Mouse (Mus musculus) thymus, postnatal 0 days (tissue): ENCODE results near the gene Fermt3. TPM values are rescaled to one million over a fixed set of nuclear protein-coding genes. Genes with fewer than 3 reads are reported as not detected.
"Not testable (repeated sequence)": the region's sequence is repeated elsewhere in the genome, so short reads cannot be mapped to it uniquely, and the experiment has no call there.

Source experiments
- DNase-seq: peaks from one replicate; pipeline ENCODE4 v3.0.0-alpha.2; 2015; ENCODE audit warnings: low spot score
- polyA plus RNA-seq: library from polyadenylated mRNA; unstranded; fragments of >200 nt; fragmentation: Nextera tagmentation; extraction: Ambion mirVana; gene quantifications from 2 replicates; pipeline ENCODE4 v1.2.1, GENCODE M21; 2015

Gene Fermt3
- 217 and 226 TPM in 2 replicates for polyA plus RNA-seq

DNA sequence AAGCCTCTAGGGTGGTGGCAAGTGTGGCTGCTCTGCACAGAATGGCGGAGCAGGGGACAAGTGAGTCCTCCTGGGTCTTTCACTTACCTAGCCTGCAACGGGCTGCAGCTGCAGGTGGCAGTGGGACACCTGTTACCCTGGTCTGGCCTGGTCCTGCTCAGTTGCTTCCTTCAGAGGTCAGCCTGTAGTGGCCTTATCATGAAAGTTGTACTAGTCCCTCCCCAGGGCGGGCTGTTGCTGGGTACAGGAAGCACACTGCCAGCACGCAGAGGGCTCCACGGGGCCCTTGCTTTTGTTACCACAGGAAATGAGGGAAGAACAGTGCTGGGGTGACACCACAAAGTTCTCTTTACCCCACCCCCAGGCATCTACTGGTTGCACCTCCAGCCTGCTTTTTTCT, at the start of gene Fermt3:
Gene Fermt3 (minus strand): TSS at position 279 of the 400 bp plus-strand sequence.
- DNase-seq, result peak; percentile 91

DNA sequence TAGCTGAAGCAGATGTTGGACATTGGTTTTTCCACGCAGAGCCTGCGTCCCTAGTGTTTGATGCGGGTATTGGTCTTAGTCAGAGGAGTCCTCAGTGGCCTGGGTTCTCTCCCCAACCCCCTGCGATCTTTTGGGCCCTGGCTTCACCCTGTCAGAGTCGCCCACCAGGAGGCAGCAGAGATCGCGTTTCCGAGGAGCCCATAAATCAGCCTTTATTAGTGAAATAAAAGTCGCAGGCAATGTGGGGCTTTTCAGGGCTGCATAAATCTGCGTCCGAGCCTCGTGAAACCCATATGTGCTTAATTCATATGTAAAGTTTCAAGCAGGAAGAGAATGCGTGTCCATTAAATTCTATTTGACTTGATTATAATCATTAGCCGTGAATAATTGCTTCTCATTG, 48.9 kb upstream of the Fermt3 start:
- DNase-seq, result peak; percentile 73

DNA sequence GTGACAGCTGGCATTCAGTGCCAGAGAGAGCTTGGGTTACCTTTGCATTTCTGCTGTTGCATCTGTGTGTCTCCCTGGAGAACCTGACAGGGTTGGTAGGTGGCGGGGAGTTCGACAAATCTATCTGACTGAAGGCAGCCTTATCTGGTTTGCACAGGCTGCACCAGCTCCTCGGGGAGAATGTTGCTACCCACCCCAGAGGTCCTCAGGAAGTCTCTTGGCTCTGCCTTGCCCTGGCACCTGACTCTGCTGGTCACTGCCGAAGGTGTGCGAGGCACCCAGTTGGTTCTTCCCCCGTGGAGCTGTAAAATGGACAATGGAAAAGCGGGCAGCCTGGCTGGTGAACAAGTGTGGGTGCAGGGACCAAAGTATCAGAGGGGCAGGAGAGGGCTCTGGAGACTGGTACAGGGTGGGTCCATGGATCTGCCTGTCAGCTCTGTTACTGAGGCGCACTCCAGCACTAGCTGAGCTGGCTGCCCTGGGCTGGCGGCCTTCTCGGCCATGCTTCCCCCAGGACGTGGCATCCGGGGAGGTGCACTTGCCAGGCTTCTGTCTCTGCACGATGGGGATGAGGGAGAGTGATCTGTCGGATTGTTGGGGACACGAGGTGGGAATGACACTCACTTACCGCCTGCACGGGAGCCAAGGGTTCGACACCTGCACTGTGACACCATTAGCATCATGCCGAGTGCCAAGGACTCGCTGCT, 48.2 kb upstream of the Fermt3 start:
- DNase-seq, result no peak

DNA sequence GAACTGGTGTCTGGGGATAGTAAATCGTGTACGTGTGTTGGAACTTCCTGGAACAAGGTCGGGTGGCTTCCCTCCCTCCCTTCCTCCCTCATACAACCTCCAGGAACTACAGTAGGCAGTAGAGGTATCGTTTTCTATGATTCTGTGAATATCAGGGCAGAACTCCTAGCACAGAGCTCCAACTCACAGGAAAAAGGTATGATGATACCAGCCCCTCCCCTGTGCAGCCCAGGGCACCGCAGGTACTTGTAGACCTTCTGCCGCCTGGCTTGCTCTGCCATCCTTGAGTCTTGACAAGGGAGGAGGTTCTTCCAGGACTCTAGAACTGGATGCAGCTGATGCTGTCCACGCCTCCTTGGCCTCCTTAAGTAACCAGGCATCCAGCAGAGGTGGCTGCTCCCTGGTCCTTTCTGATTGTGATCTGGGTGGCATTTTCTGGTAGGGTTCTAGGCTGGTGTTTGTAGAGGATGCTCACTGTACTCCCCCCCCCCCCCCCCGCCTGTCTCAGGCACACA, 47.6 kb upstream of the Fermt3 start:
- peak; percentile 44 for DNase-seq

DNA sequence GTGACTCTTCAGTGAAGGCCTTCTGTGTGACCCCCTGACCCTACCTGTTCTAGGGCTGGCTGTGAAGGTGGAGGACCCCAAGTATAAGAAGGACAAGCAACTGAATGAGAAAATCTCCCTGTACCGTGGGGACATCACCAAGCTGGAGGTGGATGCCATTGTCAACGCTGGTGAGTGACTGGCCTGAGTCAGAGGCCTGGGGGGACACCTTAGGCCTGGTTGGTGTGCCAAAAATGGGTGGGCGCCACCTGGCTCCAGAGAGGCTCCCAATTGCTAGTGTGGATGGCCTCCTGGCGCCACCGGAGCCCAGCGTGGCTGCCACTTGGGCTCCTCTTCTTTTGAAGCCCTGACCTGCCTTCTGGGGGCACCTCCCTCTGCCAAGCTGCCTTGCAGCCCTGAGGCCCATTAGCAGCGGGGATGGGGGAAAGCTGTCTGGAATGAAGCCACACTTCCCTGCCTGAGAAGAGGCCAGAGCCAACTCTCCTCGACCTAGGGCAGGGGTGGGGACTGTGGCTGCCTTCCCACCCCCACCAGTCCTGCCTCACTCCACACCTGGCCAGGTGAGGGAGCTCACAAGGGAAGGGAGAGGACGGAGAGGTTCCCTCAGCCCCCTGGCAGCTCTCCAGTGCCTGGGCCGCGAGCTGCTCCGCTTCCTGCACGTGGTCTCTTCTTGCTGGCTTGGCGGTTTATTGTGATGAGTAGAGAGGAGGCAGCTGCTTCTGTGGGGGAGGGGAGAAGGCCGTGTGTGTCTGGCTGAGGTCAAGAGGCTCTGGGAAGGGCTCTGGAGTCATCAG, 47.0 kb upstream of the Fermt3 start:
- DNase-seq, result peak; percentile 73

DNA sequence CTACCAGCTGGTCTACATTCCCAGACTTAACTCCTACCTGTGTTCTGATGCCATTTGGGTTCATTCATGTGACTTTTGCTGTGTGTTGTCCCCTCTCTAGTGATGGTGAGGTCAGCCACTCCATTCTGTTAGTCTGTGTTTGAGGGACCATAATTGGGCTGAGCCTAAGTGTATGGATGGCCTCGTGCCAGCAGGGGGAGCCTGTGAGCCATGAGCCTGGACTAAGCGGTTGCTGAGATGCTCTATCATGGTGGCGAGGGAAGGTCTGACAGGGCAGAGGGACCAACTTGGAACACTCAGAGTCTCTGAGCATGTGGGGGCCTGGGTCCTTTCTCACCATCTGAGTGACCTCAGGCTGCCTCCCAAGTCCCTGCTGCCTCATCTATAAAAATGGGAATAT, 45.3 kb upstream of the Fermt3 start:
- DNase-seq, result peak; percentile 86

DNA sequence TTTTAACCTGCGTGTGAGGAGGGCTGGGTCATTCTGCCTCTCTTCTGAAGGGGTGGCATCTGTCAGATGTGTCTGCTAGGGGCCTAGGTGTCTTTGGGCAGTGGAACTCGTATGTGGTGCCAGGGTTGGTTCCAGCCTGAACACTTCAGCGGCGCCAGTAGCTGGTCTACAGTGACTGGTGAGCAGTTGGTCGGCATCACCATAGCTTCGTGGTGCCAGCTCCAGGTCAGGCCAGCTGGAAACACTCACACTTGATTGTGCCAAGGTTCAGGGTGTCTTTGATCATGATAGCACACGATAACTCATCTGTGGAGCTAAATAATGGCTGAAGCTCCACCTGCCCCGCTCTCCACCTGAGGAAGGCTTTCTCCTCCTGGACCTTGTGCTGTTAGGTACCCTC, 43.6 kb upstream of the Fermt3 start:
- no peak for DNase-seq

DNA sequence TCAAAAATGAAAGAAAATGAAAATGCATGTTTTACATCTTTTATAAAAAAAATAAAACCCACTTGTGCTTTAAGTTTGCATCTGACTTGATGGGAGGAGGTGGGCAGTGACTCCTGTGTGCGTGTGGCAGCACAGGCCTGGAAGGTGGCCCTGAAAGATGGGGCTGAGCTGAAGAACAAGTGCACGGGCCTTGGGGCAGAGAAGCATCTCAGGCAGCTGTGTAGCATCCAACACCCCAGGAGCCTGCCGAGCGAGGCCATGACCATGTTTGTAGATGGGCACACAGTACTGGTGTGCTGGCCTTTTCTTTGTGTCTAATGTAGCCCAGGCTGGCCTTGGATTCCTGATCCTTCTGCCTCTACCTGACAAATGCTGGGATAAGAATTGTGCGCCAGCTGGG, 42.8 kb upstream of the Fermt3 start:
- DNase-seq, result no peak

DNA sequence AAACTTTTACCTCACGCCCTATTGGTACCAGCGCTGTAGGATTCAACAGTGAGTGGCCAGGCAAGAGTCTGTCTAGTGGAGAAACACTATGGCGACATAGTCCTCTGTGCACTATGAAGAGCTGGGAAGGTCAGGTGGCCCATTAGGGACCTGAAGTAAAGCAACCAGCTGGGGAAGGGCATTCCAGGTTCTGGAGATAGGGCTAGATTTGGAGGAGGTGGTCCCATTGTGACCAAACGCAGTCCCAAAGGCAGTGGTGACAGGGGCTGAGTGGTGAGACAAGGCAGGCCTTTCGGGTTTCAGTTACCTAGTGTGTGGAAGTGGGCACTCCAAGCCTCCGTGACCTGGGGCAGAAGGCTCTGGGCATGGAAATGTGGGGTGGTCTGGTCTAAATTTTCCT, 39.3 kb upstream of the Fermt3 start:
- no peak for DNase-seq

DNA sequence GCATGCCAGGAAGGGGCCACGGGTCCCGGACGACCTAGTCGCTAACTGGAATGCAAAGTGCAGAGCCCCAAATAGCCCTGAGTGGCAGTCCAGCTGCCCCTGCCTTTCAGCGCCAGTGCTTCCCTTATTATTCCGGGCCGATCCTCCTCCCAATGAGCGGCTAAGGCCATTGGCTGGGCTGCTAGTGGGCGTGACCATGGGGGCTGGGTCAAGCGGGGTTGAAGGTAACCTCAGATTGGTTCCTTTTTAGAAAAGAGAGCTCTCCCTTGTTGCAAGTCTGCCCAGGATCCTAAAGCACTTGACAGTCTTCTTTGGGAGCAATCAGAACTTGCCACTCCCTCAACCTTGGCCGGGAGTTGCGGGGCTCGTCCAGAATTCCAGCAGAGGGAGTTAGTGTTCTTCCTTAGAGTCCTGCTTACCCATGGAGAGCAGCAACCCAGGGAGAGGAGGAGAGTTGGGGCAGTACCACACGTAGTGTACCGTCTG, 38.5 kb upstream of the Fermt3 start:
- DNase-seq, result peak; percentile 69

DNA sequence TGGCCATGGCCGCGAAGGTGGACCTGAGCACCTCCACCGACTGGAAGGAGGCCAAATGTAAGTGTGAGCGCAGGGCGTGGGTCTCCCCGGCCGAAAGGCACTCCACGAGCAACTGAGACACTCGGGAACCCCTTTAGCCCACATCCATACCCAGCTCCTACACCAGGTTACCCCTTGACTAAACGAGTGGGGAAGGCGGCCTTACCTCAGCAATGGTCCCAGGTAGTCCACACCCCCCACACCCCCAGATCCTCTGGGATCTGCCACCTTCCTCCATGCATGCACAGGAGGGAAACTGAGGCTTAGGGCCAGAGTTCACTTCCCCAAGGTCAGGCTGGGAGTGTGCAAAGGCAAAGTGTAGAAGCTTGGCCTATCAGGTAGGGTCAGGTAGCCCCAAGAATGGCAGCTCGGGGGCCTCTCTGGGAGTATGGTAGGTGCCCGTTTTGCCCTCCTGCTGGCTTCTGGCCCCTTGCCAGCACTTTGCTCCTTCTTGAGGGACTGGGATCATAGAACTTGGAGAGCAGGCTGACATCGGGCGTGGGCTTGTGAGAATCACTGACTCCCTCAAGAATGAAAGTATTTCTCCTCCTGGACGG, 38.0 kb upstream of the Fermt3 start:
- no peak for DNase-seq

DNA sequence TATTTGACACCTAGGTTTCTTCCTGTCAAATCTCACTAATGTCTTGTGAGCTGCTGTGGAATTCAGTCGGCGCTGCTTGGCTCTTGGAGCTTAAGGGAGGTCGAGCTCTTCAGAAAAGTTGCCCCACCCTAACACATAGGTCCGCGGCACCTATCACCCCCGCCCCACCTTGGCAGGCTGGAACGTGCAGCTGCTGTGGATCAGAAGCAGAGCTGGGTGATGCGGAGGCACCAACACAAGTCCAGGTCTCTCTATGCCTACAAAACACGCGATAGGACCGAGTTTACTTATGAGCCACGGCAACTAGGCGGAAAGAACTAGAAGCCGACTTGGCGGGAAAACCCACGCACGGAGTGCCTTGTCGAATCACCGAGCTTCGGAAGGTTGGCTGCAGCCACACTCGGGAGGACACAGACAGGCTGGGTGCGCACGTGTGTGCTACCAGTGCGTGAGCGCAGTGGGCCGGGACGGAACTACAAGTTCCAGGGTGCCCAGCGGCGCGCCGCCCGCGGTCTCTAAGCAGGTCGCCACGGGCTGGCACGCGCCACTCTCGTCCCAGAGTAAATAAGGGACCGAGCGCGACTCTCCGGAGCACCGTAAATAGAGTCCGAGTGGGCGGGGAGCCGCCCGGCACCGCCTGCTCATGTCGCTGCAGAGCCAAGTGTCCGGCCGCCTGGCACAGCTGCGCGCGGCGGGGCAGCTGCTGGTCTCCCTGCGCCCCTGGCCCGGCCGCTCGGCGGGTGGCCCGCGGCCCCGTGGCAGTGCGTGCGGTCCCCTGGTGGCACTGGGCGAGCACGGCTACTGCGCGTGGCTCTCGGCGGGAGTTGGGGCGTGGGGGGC, 37.2 kb upstream of the Fermt3 start, which contains the start of gene Macrod1:
Gene Macrod1 (plus strand): TSS at position 563 of the 840 bp plus-strand sequence.
- peak; percentile 80 for DNase-seq

DNA sequence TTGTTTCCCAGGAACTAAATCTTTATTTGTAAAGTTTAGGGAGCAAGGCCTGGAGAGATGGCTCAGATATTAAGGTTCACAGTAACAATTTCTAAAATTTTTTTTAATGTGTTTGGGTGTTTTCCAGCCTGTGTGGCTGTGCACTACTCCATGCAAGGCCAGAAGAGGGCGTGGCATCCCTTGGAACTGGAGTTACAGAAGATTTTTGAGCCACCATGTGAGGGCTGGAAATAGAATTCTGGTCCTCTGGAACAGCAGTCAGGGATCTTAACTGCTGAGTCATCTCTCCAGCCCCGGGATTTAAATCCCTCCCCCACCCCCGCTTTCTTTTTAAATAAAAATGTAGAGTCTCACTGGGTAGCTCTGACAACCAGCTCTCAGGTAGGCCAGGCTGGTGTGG, 35.9 kb upstream of the Fermt3 start:
- DNase-seq, result no peak

DNA sequence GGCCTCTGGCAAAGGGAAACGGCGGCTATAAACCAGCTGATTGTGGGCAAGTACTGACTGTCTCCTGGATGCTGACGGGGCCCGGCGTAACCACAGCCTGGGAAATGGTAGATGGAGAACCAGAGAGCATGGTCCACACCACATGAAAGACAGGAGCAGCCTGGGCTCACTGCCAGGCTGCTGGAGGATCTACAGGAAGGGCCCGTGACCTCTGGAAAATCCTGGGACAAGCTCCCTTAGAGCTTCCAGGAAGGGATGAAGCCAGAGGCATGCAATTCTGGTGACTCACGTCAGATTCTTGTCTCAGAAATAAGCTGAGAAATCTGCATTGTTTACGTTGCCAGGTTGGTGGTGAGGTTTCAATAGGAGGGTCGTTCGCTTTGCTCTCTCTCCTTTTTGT, 35.5 kb upstream of the Fermt3 start:
- no peak for DNase-seq

DNA sequence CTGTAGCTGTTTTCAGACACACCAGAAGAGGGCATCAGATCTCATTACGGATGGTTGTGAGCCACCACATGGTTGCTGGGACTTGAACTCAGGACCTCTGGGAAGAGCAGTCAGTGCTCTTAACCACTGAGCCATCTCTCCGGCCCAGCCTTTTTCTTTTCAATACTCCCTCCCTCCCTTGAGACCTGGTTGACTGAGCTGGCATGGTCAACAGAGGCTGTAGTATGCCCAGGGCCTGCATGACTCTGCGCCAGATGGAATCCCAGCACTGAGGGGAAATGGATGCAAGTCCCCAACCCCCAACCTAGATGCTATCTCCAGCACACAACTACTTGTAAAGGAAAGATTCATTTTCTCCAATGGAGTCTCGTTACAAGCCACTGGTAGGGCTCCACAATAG, 34.1 kb upstream of the Fermt3 start:
- DNase-seq, result not testable (repeated sequence)

DNA sequence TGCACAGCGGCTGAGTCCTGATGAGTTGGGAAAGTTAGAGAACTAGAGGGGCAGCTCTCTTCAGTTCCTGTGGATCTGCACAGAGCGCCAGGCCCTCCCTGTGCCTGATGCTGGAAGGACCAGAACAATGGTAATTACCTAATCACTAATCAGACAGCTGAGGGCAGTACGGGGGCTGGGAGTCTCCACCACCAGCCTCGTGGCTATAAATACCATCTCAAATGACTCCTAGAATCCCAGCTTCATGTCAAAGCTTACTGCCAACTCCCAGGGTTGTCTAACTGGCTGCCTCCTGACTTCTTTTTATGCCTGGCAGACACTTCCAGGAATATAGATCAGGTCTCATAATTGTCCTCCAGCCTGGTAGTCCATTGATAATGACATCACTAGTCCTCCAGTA, 25.4 kb upstream of the Fermt3 start:
- no peak for DNase-seq

DNA sequence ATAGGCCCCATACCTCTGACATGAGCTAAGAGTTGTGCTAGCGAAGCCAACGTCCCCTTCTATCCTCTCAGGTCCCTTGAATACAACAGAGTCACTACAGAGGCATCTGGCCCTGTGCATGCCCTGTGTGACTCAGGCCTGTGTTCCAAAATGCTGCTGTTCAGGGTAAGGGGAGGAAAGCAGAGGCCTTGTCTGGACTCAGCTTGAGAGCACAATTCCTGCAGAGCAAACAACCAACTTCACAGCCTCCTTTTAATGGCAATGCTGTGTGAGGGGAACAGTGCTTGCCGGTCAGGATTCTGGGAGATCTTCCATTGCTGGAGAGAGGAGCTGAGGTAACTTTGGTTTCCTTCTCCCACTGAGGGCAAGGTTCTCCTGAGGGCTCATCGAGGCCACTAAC, 25.0 kb upstream of the Fermt3 start:
- no peak for DNase-seq

DNA sequence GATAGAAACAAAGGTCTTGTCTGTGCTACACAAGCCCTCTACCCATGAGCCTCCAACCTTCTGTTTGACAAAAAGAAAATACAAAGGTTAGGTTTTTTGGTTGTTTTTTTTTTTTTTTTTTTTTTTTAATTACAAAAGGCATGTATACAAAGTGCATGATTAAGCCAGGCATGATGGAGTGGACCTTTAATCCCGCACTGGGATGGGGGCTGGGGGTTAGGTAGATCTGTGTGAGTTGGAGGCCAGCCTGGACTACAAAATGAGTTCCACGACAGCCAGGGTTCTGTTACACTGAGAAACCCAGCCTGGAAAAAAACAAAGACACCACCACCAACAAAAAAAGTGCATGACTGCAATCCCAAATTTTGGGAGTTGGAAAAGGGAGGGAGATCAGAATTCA, 21.9 kb upstream of the Fermt3 start:
- DNase-seq, result no peak

DNA sequence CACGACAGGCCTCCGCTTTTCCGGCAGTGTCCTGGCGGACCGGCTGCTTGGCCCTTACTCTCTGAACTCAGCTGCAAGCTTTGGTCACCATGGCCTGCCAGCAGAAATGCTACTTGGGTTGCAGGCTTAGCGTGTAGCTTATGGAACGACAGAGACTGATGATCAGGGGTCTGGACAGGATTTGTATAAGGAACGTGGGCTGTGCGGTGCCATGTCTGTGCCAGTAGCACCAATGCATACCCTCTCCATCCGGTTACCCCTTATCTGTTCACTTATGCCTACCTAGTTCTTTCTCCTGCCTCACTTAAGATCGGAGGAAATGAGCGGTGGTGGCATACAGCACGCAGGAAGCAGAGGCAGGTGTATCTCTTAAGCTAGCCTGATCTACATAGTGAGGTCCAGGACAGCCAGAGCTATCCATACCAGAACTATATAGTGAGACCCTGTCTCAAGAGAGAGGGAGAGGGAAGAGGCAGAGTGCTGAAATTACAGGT, 21.4 kb upstream of the Fermt3 start:
- DNase-seq, result peak; percentile 57

DNA sequence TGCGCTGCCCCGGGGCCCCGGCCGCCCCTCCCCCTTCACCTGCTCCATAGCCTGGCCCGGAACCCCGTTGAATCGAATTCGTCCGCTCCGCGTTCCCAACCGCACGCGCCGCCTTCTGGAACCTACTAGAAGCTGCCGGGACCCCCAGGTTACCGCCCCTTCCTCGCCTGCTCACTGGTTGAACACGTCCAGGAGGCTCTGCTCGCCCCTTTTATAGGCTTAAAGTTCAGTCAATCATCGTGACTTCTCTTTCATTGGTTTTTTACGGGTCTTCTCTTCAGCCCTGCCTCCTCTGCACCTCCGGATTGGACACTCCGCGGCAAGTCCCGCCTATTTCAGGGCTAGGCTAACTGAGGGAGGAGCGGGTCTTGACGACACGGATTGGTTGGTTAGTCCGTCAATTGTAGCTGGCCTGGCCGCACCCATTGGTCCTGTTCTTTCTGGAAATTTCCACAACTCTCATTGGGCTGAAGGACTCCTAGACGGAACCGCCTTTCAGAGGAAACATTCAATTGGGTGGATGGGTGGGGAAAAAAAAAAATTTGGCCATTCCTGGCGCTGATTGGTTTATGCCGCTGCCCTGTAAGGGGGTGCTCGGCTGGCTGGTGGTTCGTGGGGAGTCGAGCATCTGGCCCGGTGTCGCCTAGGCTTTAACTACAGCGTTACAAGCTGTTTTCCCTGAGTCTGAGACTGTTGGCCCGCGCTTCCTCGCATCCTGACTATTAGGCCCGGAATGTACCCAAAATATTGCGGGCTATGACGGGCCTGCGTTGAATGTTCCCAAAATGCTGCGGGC, 20.8 kb upstream of the Fermt3 start, which contains the start of gene Stip1:
Gene Stip1 (minus strand): TSS at position 127 of the 796 bp plus-strand sequence.
- peak; percentile 100 for DNase-seq
